Mouse (Mus musculus): ENCODE data around the gene Cubn. TPM values are rescaled to one million over a fixed set of nuclear protein-coding genes. Genes with fewer than 3 reads are reported as not detected.

Cubn gene
- polyA plus RNA-seq, 1 experiment from 2014 or later: 0.84 TPM

- no peak for ATAC-seq (ENCODE audit: insufficient read depth, low FRiP score)
- WGBS: 86% methylated on average over 14 of the region's 14 CpGs
Measured at GRCm38 (mm10) chr2:13421974-13422760, 69.4 kb downstream of the Cubn start.

GRCm38 (mm10) chr2:13416765-13417524 is 74.7 kb downstream of the Cubn start:
- H3K27ac ChIP-seq (ENCODE audit: low read length): no peak overlapping the region
- no peak overlapping the region for H3K4me3 ChIP-seq (replicated peaks; ENCODE audit: low read length)
- H3K9me3 ChIP-seq (replicated peaks; ENCODE audit: control insufficient read depth, low read length): no peaks in the 10 kb centered on the region
- peaks cover 4% of the 10 kb centered on the region for H3K4me1 ChIP-seq (ENCODE audit: control insufficient read depth, insufficient read depth, low read length)
- no peak overlapping the region for H3K4me2 ChIP-seq (ENCODE audit: low read depth, low read length)
- ATAC-seq (ENCODE audit: insufficient read depth, low FRiP score): no peak
- no peaks in the 10 kb centered on the region for H3K27me3 ChIP-seq (ENCODE audit: control insufficient read depth, insufficient read depth, low read length)
- WGBS: 70% methylated on average over 3 of the region's 3 CpGs
- no peak overlapping the region for H3K9ac ChIP-seq (ENCODE audit: low read length)
- H3K36me3 ChIP-seq (ENCODE audit: control insufficient read depth, insufficient read depth, low read length): no peaks in the 10 kb centered on the region

More at GRCm38 (mm10) chr2:13421974-13422760, 69.4 kb downstream of the Cubn start:
- no peaks in the 10 kb centered on the region for H3K36me3 ChIP-seq (ENCODE audit: control insufficient read depth, insufficient read depth, low read length)
- no peak overlapping the region for H3K9ac ChIP-seq (ENCODE audit: low read length)
- no peak overlapping the region for H3K4me2 ChIP-seq (ENCODE audit: low read depth, low read length)
- no peaks in the 10 kb centered on the region for H3K27me3 ChIP-seq (ENCODE audit: control insufficient read depth, insufficient read depth, low read length)
- H3K27ac ChIP-seq (ENCODE audit: low read length): no peak overlapping the region
- H3K4me3 ChIP-seq (replicated peaks; ENCODE audit: low read length): no peak overlapping the region
- no peaks in the 10 kb centered on the region for H3K4me1 ChIP-seq (ENCODE audit: control insufficient read depth, insufficient read depth, low read length)
- H3K9me3 ChIP-seq (replicated peaks; ENCODE audit: control insufficient read depth, low read length): no peaks in the 10 kb centered on the region

GRCm38 (mm10) chr2:13413520-13414178 is 78.0 kb downstream of the Cubn start:
- H3K36me3 ChIP-seq (ENCODE audit: control insufficient read depth, insufficient read depth, low read length): no peaks in the 10 kb centered on the region
- H3K9ac ChIP-seq (ENCODE audit: low read length): no peak overlapping the region
- 44% methylated on average over 4 of the region's 4 CpGs for WGBS
- peak; percentile 73; the same call in 1 of the 2 replicates for ATAC-seq (ENCODE audit: insufficient read depth, low FRiP score)
- H3K27me3 ChIP-seq (ENCODE audit: control insufficient read depth, insufficient read depth, low read length): no peaks in the 10 kb centered on the region
- H3K4me1 ChIP-seq (ENCODE audit: control insufficient read depth, insufficient read depth, low read length): peaks cover 4% of the 10 kb centered on the region
- peak overlapping the region; percentile 74 for H3K27ac ChIP-seq (ENCODE audit: low read length)
- no peak overlapping the region for H3K4me2 ChIP-seq (ENCODE audit: low read depth, low read length)
- H3K4me3 ChIP-seq (replicated peaks; ENCODE audit: low read length): no peak overlapping the region
- H3K9me3 ChIP-seq (replicated peaks; ENCODE audit: control insufficient read depth, low read length): no peaks in the 10 kb centered on the region

GRCm38 (mm10) chr2:13410660-13411059 is 81.0 kb downstream of the Cubn start:
- Histone ChIP-seq H3K9me3 (replicated peaks; ENCODE audit: control insufficient read depth, low read length) (no peaks in the 10 kb centered on the region), H3K4me2 (ENCODE audit: low read depth, low read length) (no peak overlapping the region), H3K4me1 (ENCODE audit: control insufficient read depth, insufficient read depth, low read length) (peaks cover 4% of the 10 kb centered on the region), H3K27ac (ENCODE audit: low read length) (no peak overlapping the region), H3K9ac (ENCODE audit: low read length) (no peak overlapping the region), H3K4me3 (replicated peaks; ENCODE audit: low read length) (no peak overlapping the region), H3K36me3 (ENCODE audit: control insufficient read depth, insufficient read depth, low read length) (no peaks in the 10 kb centered on the region), H3K27me3 (ENCODE audit: control insufficient read depth, insufficient read depth, low read length) (no peaks in the 10 kb centered on the region)
- WGBS: 71% methylated on average over 5 of the region's 5 CpGs
- no peak; the same call in 1 of the 2 replicates for ATAC-seq (ENCODE audit: insufficient read depth, low FRiP score)

GRCm38 (mm10) chr2:13409767-13410519 is 81.7 kb downstream of the Cubn start:
- H3K9me3 ChIP-seq (replicated peaks; ENCODE audit: control insufficient read depth, low read length): no peaks in the 10 kb centered on the region
- H3K4me3 ChIP-seq (replicated peaks; ENCODE audit: low read length): no peak overlapping the region
- no peak overlapping the region for H3K27ac ChIP-seq (ENCODE audit: low read length)
- 66% methylated on average over 2 of the region's 2 CpGs for WGBS
- ATAC-seq (ENCODE audit: insufficient read depth, low FRiP score): peak; percentile 23; the same call in 1 of the 2 replicates
- no peak overlapping the region for H3K4me2 ChIP-seq (ENCODE audit: low read depth, low read length)
- peaks cover 4% of the 10 kb centered on the region for H3K4me1 ChIP-seq (ENCODE audit: control insufficient read depth, insufficient read depth, low read length)
- no peaks in the 10 kb centered on the region for H3K36me3 ChIP-seq (ENCODE audit: control insufficient read depth, insufficient read depth, low read length)
- no peaks in the 10 kb centered on the region for H3K27me3 ChIP-seq (ENCODE audit: control insufficient read depth, insufficient read depth, low read length)
- no peak overlapping the region for H3K9ac ChIP-seq (ENCODE audit: low read length)

- no peaks in the 10 kb centered on the region for H3K9me3 ChIP-seq (replicated peaks; ENCODE audit: control insufficient read depth, low read length)
- no peaks in the 10 kb centered on the region for H3K36me3 ChIP-seq (ENCODE audit: control insufficient read depth, insufficient read depth, low read length)
- no peaks in the 10 kb centered on the region; the same call in none of the 2 replicates for H3K4me1 ChIP-seq (ENCODE audit: control insufficient read depth, insufficient read depth, low read length)
- WGBS: 83% methylated on average over 3 of the region's 3 CpGs
- H3K27me3 ChIP-seq (ENCODE audit: control insufficient read depth, insufficient read depth, low read length): no peaks in the 10 kb centered on the region
- no peak overlapping the region for H3K27ac ChIP-seq (ENCODE audit: low read length)
- no peak overlapping the region for H3K4me2 ChIP-seq (ENCODE audit: low read depth, low read length)
- no peak overlapping the region for H3K4me3 ChIP-seq (replicated peaks; ENCODE audit: low read length)
- no peak overlapping the region for H3K9ac ChIP-seq (ENCODE audit: low read length)
- ATAC-seq (ENCODE audit: insufficient read depth, low FRiP score): no peak
Measured at GRCm38 (mm10) chr2:13408333-13408732, 83.3 kb downstream of the Cubn start.

GRCm38 (mm10) chr2:13407698-13408097 is 83.9 kb downstream of the Cubn start:
- H3K4me3 ChIP-seq (replicated peaks; ENCODE audit: low read length): no peak overlapping the region
- no peak overlapping the region for H3K9ac ChIP-seq (ENCODE audit: low read length)
- no peaks in the 10 kb centered on the region for H3K9me3 ChIP-seq (replicated peaks; ENCODE audit: control insufficient read depth, low read length)
- no peak for ATAC-seq (ENCODE audit: insufficient read depth, low FRiP score)
- H3K36me3 ChIP-seq (ENCODE audit: control insufficient read depth, insufficient read depth, low read length): no peaks in the 10 kb centered on the region
- no peak overlapping the region for H3K4me2 ChIP-seq (ENCODE audit: low read depth, low read length)
- H3K4me1 ChIP-seq (ENCODE audit: control insufficient read depth, insufficient read depth, low read length): no peaks in the 10 kb centered on the region; the same call in none of the 2 replicates
- no peaks in the 10 kb centered on the region for H3K27me3 ChIP-seq (ENCODE audit: control insufficient read depth, insufficient read depth, low read length)
- H3K27ac ChIP-seq (ENCODE audit: low read length): no peak overlapping the region

- H3K4me3 ChIP-seq (replicated peaks; ENCODE audit: low read length): no peak overlapping the region
- H3K9me3 ChIP-seq (replicated peaks; ENCODE audit: control insufficient read depth, low read length): no peaks in the 10 kb centered on the region
- H3K4me1 ChIP-seq (ENCODE audit: control insufficient read depth, insufficient read depth, low read length): no peaks in the 10 kb centered on the region; the same call in none of the 2 replicates
- no peaks in the 10 kb centered on the region for H3K27me3 ChIP-seq (ENCODE audit: control insufficient read depth, insufficient read depth, low read length)
- no peak for ATAC-seq (ENCODE audit: insufficient read depth, low FRiP score)
- H3K36me3 ChIP-seq (ENCODE audit: control insufficient read depth, insufficient read depth, low read length): no peaks in the 10 kb centered on the region
- no peak overlapping the region for H3K4me2 ChIP-seq (ENCODE audit: low read depth, low read length)
- no peak overlapping the region for H3K9ac ChIP-seq (ENCODE audit: low read length)
- H3K27ac ChIP-seq (ENCODE audit: low read length): no peak overlapping the region
- WGBS: 35% methylated on average over 5 of the region's 5 CpGs
Measured at GRCm38 (mm10) chr2:13407272-13407671, 84.3 kb downstream of the Cubn start.

Measured in stomach, embryonic 16.5 days (tissue).